Mouse (Mus musculus): ENCODE results near the gene Osbpl6. TPM values are rescaled to one million over a fixed set of nuclear protein-coding genes. Genes with fewer than 3 reads are reported as not detected.

The Osbpl6 gene
- total and polyA plus RNA-seq, 3 experiments = 0.04 TPM; not detected in 2

- no peak overlapping the region for H3K27ac ChIP-seq (ENCODE audit: control insufficient read depth, low read depth, low read length)
- H3K9ac ChIP-seq (ENCODE audit: control insufficient read depth, low read depth, low read length, poor library complexity, severe bottlenecking) = no peak overlapping the region
- H3K9me3 ChIP-seq (replicated peaks; ENCODE audit: insufficient read depth, low read length) = no peaks in the 10 kb centered on the region
- H3K4me1 ChIP-seq (ENCODE audit: control insufficient read depth in 1 of 2, insufficient read depth in 2 of 2, low read length in 2 of 2) = peaks cover 0 to 5% of the 10 kb centered on the region in 2 experiments
- no peak for DNase-seq (ENCODE audit: low read depth, low spot score)
- no peaks in the 10 kb centered on the region for H3K79me2 ChIP-seq (ENCODE audit: control insufficient read depth, insufficient read depth, low read length, poor library complexity)
- H3K36me3 ChIP-seq (ENCODE audit: control insufficient read depth in 1 of 2, insufficient read depth in 2 of 2, low read length in 2 of 2) = peaks cover 0 to 9% of the 10 kb centered on the region in 2 experiments; a peak in 2 of 4 replicates
- no peak overlapping the region for H3K4me3 ChIP-seq (ENCODE audit: control insufficient read depth in 1 of 2, insufficient read depth in 1 of 2, low read depth in 2 of 2, low read length in 2 of 2)
- TF ChIP-seq SMC3 (IDR thresholded peaks at IDR 0.05; ENCODE audit: low read depth, low read length) (no peak), MAFK (IDR thresholded peaks at IDR 0.05; ENCODE audit: borderline replicate concordance, low read depth, low read length) (no peak), NRF1 (IDR thresholded peaks at IDR 0.05; ENCODE audit: insufficient read depth, low read depth, low read length, poor library complexity, severe bottlenecking) (no peak), NELFE (IDR thresholded peaks at IDR 0.05; ENCODE audit: low read depth, low read length) (no peak)
- H3K27me3 ChIP-seq (ENCODE audit: control insufficient read depth in 1 of 2, insufficient read depth in 2 of 2, low read length in 2 of 2) = no peaks in the 10 kb centered on the region
Measured at GRCm38 (mm10) chr2:76542921-76543320, 136.6 kb downstream of the Osbpl6 start.

- DNase-seq (ENCODE audit: low read depth, low spot score) = no peak
- Histone ChIP-seq H3K36me3 (ENCODE audit: control insufficient read depth in 1 of 2, insufficient read depth in 2 of 2, low read length in 2 of 2) (peaks cover 0 to 9% of the 10 kb centered on the region in 2 experiments; a peak in 2 of 4 replicates), H3K27ac (ENCODE audit: control insufficient read depth, low read depth, low read length) (no peak overlapping the region), H3K9ac (ENCODE audit: control insufficient read depth, low read depth, low read length, poor library complexity, severe bottlenecking) (no peak overlapping the region), H3K4me3 (ENCODE audit: control insufficient read depth in 1 of 2, insufficient read depth in 1 of 2, low read depth in 2 of 2, low read length in 2 of 2) (no peak overlapping the region), H3K27me3 (ENCODE audit: control insufficient read depth in 1 of 2, insufficient read depth in 2 of 2, low read length in 2 of 2) (no peaks in the 10 kb centered on the region), H3K4me1 (ENCODE audit: control insufficient read depth in 1 of 2, insufficient read depth in 2 of 2, low read length in 2 of 2) (peaks cover 0 to 5% of the 10 kb centered on the region in 2 experiments), H3K9me3 (replicated peaks; ENCODE audit: insufficient read depth, low read length) (no peaks in the 10 kb centered on the region), H3K79me2 (ENCODE audit: control insufficient read depth, insufficient read depth, low read length, poor library complexity) (no peaks in the 10 kb centered on the region)
- TF ChIP-seq TBP (IDR thresholded peaks at IDR 0.05; ENCODE audit: low read depth, low read length) = no peak
- TF ChIP-seq CHD2 (IDR thresholded peaks at IDR 0.05; ENCODE audit: low read length) = no peak
- TF ChIP-seq KAT2A (conservative IDR thresholded peaks at IDR 0.05; ENCODE audit: low read depth, low read length) = no peak
- TF ChIP-seq POLR2A (IDR thresholded peaks at IDR 0.05; ENCODE audit: control insufficient read depth in 1 of 2, insufficient read depth in 1 of 2, low read depth in 1 of 2, low read length in 2 of 2, poor library complexity in 1 of 2) = no peak
- TF ChIP-seq MYC (IDR thresholded peaks at IDR 0.05; ENCODE audit: low read depth, low read length) = no peak
- no peak for TF ChIP-seq MAZ (IDR thresholded peaks at IDR 0.05; ENCODE audit: low read depth, low read length)
- TF ChIP-seq SIN3A (IDR thresholded peaks at IDR 0.05; ENCODE audit: low read length) = no peak
- no peak for TF ChIP-seq BHLHE40 (IDR thresholded peaks at IDR 0.05; ENCODE audit: borderline replicate concordance, low read depth, low read length)
- TF ChIP-seq E2F4 (IDR thresholded peaks at IDR 0.05; ENCODE audit: borderline replicate concordance, low read depth, low read length) = no peak
- TF ChIP-seq NRF1 (IDR thresholded peaks at IDR 0.05; ENCODE audit: insufficient read depth, low read depth, low read length, poor library complexity, severe bottlenecking) = no peak
- TF ChIP-seq GABPA (IDR thresholded peaks at IDR 0.05; ENCODE audit: low read depth, low read length) = no peak
- TF ChIP-seq ZMIZ1 (IDR thresholded peaks at IDR 0.05; ENCODE audit: low read depth, low read length) = no peak
- TF ChIP-seq JUND (IDR thresholded peaks at IDR 0.05; ENCODE audit: low read depth, low read length) = no peak
- no peak for TF ChIP-seq CHD1 (IDR thresholded peaks at IDR 0.05; ENCODE audit: low read depth, low read length)
Measured at GRCm38 (mm10) chr2:76545539-76545938, 139.2 kb downstream of the Osbpl6 start.

Measured in MEL (cell line).